Mouse (Mus musculus): ENCODE results near the gene Tmem45b. TPM values are rescaled to one million over a fixed set of nuclear protein-coding genes. Genes with fewer than 3 reads are reported as not detected.

Gene Tmem45b
- polyA plus RNA-seq, 1 experiment: 0.07 TPM

- 77% methylated on average over 3 of the region's 3 CpGs for WGBS
- no peak for TF ChIP-seq CTCF (IDR thresholded peaks at IDR 0.05; ENCODE audit: borderline replicate concordance, insufficient read depth, low read depth, low read length)
- TF ChIP-seq POLR2A (IDR thresholded peaks at IDR 0.05; ENCODE audit: borderline replicate concordance, insufficient read depth, low read length): no peak
- no peak overlapping the region for H3K27ac ChIP-seq (ENCODE audit: insufficient read depth, low read length)
- no peak overlapping the region for H3K4me3 ChIP-seq (replicated peaks; ENCODE audit: insufficient read depth, low read depth, low read length)
- H3K27me3 ChIP-seq (ENCODE audit: control insufficient read depth, insufficient read depth, low read length): no peaks in the 10 kb centered on the region; the same call in 1 of the 2 replicates
- DNase-seq: no peak
- H3K4me1 ChIP-seq (ENCODE audit: control insufficient read depth, insufficient read depth, low read length): no peaks in the 10 kb centered on the region
Measured at GRCm38 (mm10) chr9:31441487-31441886, 22.8 kb downstream of the Tmem45b start.

- H3K4me1 ChIP-seq (ENCODE audit: control insufficient read depth, insufficient read depth, low read length): no peaks in the 10 kb centered on the region
- no peaks in the 10 kb centered on the region for H3K27me3 ChIP-seq (ENCODE audit: control insufficient read depth, insufficient read depth, low read length)
- TF ChIP-seq POLR2A (IDR thresholded peaks at IDR 0.05; ENCODE audit: borderline replicate concordance, insufficient read depth, low read length): no peak
- H3K27ac ChIP-seq (ENCODE audit: insufficient read depth, low read length): no peak overlapping the region
- no peak overlapping the region for H3K4me3 ChIP-seq (replicated peaks; ENCODE audit: insufficient read depth, low read depth, low read length)
- 94% methylated on average over 5 of the region's 5 CpGs for WGBS
- DNase-seq: no peak
Measured at GRCm38 (mm10) chr9:31440366-31440765, 23.9 kb downstream of the Tmem45b start.

GRCm38 (mm10) chr9:31439341-31439740, 24.9 kb downstream of the Tmem45b start:
- H3K27me3 ChIP-seq (ENCODE audit: control insufficient read depth, insufficient read depth, low read length): no peaks in the 10 kb centered on the region
- 71% methylated on average over 6 of the region's 6 CpGs for WGBS
- DNase-seq: no peak
- no peaks in the 10 kb centered on the region for H3K4me1 ChIP-seq (ENCODE audit: control insufficient read depth, insufficient read depth, low read length)
- no peak overlapping the region for H3K4me3 ChIP-seq (replicated peaks; ENCODE audit: insufficient read depth, low read depth, low read length)
- no peak overlapping the region for H3K27ac ChIP-seq (ENCODE audit: insufficient read depth, low read length)
- TF ChIP-seq CTCF (IDR thresholded peaks at IDR 0.05; ENCODE audit: borderline replicate concordance, insufficient read depth, low read depth, low read length) (no peak), POLR2A (IDR thresholded peaks at IDR 0.05; ENCODE audit: borderline replicate concordance, insufficient read depth, low read length) (no peak)

- 60% methylated on average over 5 of the region's 5 CpGs for WGBS
- H3K27ac ChIP-seq (ENCODE audit: insufficient read depth, low read length): no peak overlapping the region
Measured at GRCm38 (mm10) chr9:31438834-31439233, 25.4 kb downstream of the Tmem45b start.

GRCm38 (mm10) chr9:31437861-31438260, 26.4 kb downstream of the Tmem45b start:
- H3K27ac ChIP-seq (ENCODE audit: insufficient read depth, low read length): no peak overlapping the region
- DNase-seq: no peak
- H3K4me1 ChIP-seq (ENCODE audit: control insufficient read depth, insufficient read depth, low read length): no peaks in the 10 kb centered on the region
- TF ChIP-seq POLR2A (IDR thresholded peaks at IDR 0.05; ENCODE audit: borderline replicate concordance, insufficient read depth, low read length) (no peak), CTCF (IDR thresholded peaks at IDR 0.05; ENCODE audit: borderline replicate concordance, insufficient read depth, low read depth, low read length) (no peak)
- 86% methylated on average over 7 of the region's 7 CpGs for WGBS
- no peak overlapping the region for H3K4me3 ChIP-seq (replicated peaks; ENCODE audit: insufficient read depth, low read depth, low read length)
- no peaks in the 10 kb centered on the region for H3K27me3 ChIP-seq (ENCODE audit: control insufficient read depth, insufficient read depth, low read length)

More at GRCm38 (mm10) chr9:31438834-31439233, 25.4 kb downstream of the Tmem45b start:
- no peak for DNase-seq
- TF ChIP-seq CTCF (IDR thresholded peaks at IDR 0.05; ENCODE audit: borderline replicate concordance, insufficient read depth, low read depth, low read length): no peak
- no peak for TF ChIP-seq POLR2A (IDR thresholded peaks at IDR 0.05; ENCODE audit: borderline replicate concordance, insufficient read depth, low read length)
- no peak overlapping the region for H3K4me3 ChIP-seq (replicated peaks; ENCODE audit: insufficient read depth, low read depth, low read length)
- no peaks in the 10 kb centered on the region for H3K4me1 ChIP-seq (ENCODE audit: control insufficient read depth, insufficient read depth, low read length)
- no peaks in the 10 kb centered on the region for H3K27me3 ChIP-seq (ENCODE audit: control insufficient read depth, insufficient read depth, low read length)

- no peak for TF ChIP-seq POLR2A (IDR thresholded peaks at IDR 0.05; ENCODE audit: borderline replicate concordance, insufficient read depth, low read length)
- no peak for TF ChIP-seq CTCF (IDR thresholded peaks at IDR 0.05; ENCODE audit: borderline replicate concordance, insufficient read depth, low read depth, low read length)
- DNase-seq: no peak
- WGBS: 89% methylated on average over 8 of the region's 8 CpGs
- Histone ChIP-seq H3K27ac (ENCODE audit: insufficient read depth, low read length) (no peak overlapping the region), H3K4me1 (ENCODE audit: control insufficient read depth, insufficient read depth, low read length) (no peaks in the 10 kb centered on the region), H3K27me3 (ENCODE audit: control insufficient read depth, insufficient read depth, low read length) (no peaks in the 10 kb centered on the region), H3K4me3 (replicated peaks; ENCODE audit: insufficient read depth, low read depth, low read length) (no peak overlapping the region)
Measured at GRCm38 (mm10) chr9:31435415-31435814, 28.8 kb downstream of the Tmem45b start.

- H3K27ac ChIP-seq (ENCODE audit: insufficient read depth, low read length): no peak overlapping the region
- TF ChIP-seq CTCF (IDR thresholded peaks at IDR 0.05; ENCODE audit: borderline replicate concordance, insufficient read depth, low read depth, low read length) (no peak), POLR2A (IDR thresholded peaks at IDR 0.05; ENCODE audit: borderline replicate concordance, insufficient read depth, low read length) (no peak)
Measured at GRCm38 (mm10) chr9:31433431-31433830, 30.8 kb downstream of the Tmem45b start.

GRCm38 (mm10) chr9:31432336-31432975, 31.8 kb downstream of the Tmem45b start:
- WGBS: 52% methylated on average over 7 of the region's 7 CpGs
- no peaks in the 10 kb centered on the region for H3K27me3 ChIP-seq (ENCODE audit: control insufficient read depth, insufficient read depth, low read length)
- no peak overlapping the region for H3K27ac ChIP-seq (ENCODE audit: insufficient read depth, low read length)
- TF ChIP-seq POLR2A (IDR thresholded peaks at IDR 0.05; ENCODE audit: borderline replicate concordance, insufficient read depth, low read length) (no peak), CTCF (IDR thresholded peaks at IDR 0.05; ENCODE audit: borderline replicate concordance, insufficient read depth, low read depth, low read length) (no peak)
- no peak overlapping the region for H3K4me3 ChIP-seq (replicated peaks; ENCODE audit: insufficient read depth, low read depth, low read length)
- H3K4me1 ChIP-seq (ENCODE audit: control insufficient read depth, insufficient read depth, low read length): no peaks in the 10 kb centered on the region
- DNase-seq: no peak

More at GRCm38 (mm10) chr9:31433431-31433830, 30.8 kb downstream of the Tmem45b start:
- DNase-seq: no peak
- H3K4me1 ChIP-seq (ENCODE audit: control insufficient read depth, insufficient read depth, low read length): no peaks in the 10 kb centered on the region
- no peak overlapping the region for H3K4me3 ChIP-seq (replicated peaks; ENCODE audit: insufficient read depth, low read depth, low read length)
- H3K27me3 ChIP-seq (ENCODE audit: control insufficient read depth, insufficient read depth, low read length): no peaks in the 10 kb centered on the region
- whole genome bisulfite sequencing: 84% methylated on average over 3 of the region's 3 CpGs

Measured in cerebellum, adult 2 months (tissue).